Mouse (Mus musculus): ENCODE results near the gene Prepl. TPM values are rescaled to one million over a fixed set of nuclear protein-coding genes. Genes with fewer than 3 reads are reported as not detected.

Gene Prepl
- total and polyA plus RNA-seq, 2 experiments from 2014 or later: 30.1 to 40.8 TPM

DNA sequence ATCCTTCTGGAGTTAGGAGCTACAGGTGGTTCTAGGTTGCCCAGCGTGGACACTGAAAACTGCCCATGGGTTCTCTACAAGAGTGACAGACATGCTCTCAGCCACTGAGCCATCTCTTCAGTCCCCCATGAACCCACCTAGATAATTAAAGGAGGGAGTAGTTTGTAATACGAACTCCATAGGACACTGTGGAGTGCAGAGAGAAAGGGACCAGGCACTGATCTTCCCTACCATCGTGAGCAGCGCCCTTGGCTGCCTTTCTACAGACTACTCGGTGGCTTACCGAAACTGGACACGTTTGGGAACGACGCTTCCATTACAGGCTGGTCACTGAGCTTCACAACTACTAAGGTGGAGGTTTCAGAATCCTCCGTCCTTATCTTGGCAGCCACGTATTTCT, 9.3 kb downstream of the Prepl start:
- Histone ChIP-seq H3K36me3 (replicated peaks; ENCODE audit: control insufficient read depth, insufficient read depth, low read length) (peaks cover 49% of the 10 kb centered on the region), H3K4me2 (ENCODE audit: low read depth, low read length) (no peak overlapping the region), H3K27ac (ENCODE audit: low read depth) (no peak overlapping the region), H3K4me3 (ENCODE audit: low read depth, low read length) (no peak overlapping the region), H3K27me3 (ENCODE audit: control insufficient read depth, insufficient read depth, low read length) (no peaks in the 10 kb centered on the region), H3K9me3 (replicated peaks; ENCODE audit: control insufficient read depth, low read length) (no peaks in the 10 kb centered on the region), H3K9ac (replicated peaks; ENCODE audit: low read depth, low read length) (no peak overlapping the region), H3K4me1 (ENCODE audit: control insufficient read depth, insufficient read depth) (peaks cover 13% of the 10 kb centered on the region)
- WGBS: 91% methylated on average over 11 of the region's 11 CpGs
- ATAC-seq (ENCODE audit: insufficient read depth, low read depth): no peak
- DNase-seq (ENCODE audit: low spot score): no peak
- TF ChIP-seq EP300 (IDR thresholded peaks at IDR 0.05; ENCODE audit: low read depth): no peak
- TF ChIP-seq CTCF (IDR thresholded peaks at IDR 0.05; ENCODE audit: low read depth): no peak

DNA sequence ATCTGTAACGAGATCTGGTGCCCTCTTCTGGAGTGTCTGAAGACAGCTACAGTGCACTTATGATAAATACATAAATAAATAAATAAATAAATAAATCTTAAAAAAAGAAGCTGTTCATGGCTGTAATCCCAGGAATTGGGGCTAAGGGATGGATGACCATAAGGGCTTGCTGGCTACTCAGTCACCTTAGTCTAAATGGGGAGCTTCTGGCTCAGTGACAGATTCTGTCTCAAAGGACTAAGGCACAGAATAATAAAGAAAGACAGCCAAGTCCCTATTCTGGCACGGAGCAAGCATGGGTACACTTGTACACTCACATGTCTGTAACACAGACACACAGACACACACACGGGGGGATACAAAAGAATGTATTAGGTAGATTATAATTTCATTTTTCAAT, 10.8 kb downstream of the Prepl start:
- Histone ChIP-seq H3K27ac (ENCODE audit: low read depth) (no peak overlapping the region), H3K36me3 (replicated peaks; ENCODE audit: control insufficient read depth, insufficient read depth, low read length) (peaks cover 58% of the 10 kb centered on the region), H3K27me3 (ENCODE audit: control insufficient read depth, insufficient read depth, low read length) (no peaks in the 10 kb centered on the region), H3K9me3 (replicated peaks; ENCODE audit: control insufficient read depth, low read length) (no peaks in the 10 kb centered on the region), H3K4me1 (ENCODE audit: control insufficient read depth, insufficient read depth) (peaks cover 4% of the 10 kb centered on the region; the same call in 1 of the 2 replicates), H3K4me3 (ENCODE audit: low read depth, low read length) (no peak overlapping the region), H3K9ac (replicated peaks; ENCODE audit: low read depth, low read length) (no peak overlapping the region), H3K4me2 (ENCODE audit: low read depth, low read length) (no peak overlapping the region)
- 90% methylated on average over 3 of the region's 3 CpGs for WGBS
- DNase-seq (ENCODE audit: low spot score): no peak
- ATAC-seq (ENCODE audit: insufficient read depth, low read depth): no peak
- no peak for TF ChIP-seq CTCF (IDR thresholded peaks at IDR 0.05; ENCODE audit: low read depth)
- no peak for TF ChIP-seq EP300 (IDR thresholded peaks at IDR 0.05; ENCODE audit: low read depth)

DNA sequence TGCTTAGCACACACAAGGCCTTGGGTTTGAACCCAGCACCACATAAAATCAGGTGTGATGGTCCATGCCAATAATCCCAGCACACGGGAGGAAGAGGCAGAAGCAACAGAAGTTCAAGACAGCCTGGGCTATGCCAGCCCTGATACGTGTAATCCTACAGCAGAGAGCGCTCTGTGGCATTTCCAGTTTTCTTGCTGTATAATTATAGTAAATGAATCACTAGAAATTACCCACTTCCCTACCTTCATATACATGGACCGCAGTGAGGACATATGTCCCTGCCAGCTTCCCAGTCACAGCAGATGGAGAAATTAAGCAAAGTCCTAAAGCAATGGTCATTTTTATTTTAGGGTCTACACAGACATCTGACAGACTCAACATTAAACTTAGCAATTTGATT, 16.0 kb downstream of the Prepl start:
- no peaks in the 10 kb centered on the region for H3K9me3 ChIP-seq (replicated peaks; ENCODE audit: control insufficient read depth, low read length)
- no peak overlapping the region for H3K27ac ChIP-seq (ENCODE audit: low read depth)
- ATAC-seq (ENCODE audit: insufficient read depth, low read depth) (no peak), DNase-seq (ENCODE audit: low spot score) (no peak)
- no peak overlapping the region for H3K9ac ChIP-seq (replicated peaks; ENCODE audit: low read depth, low read length)
- peaks cover 72% of the 10 kb centered on the region for H3K36me3 ChIP-seq (replicated peaks; ENCODE audit: control insufficient read depth, insufficient read depth, low read length)
- TF ChIP-seq CTCF (IDR thresholded peaks at IDR 0.05; ENCODE audit: low read depth): no peak
- no peak for TF ChIP-seq EP300 (IDR thresholded peaks at IDR 0.05; ENCODE audit: low read depth)
- no peak overlapping the region for H3K4me3 ChIP-seq (ENCODE audit: low read depth, low read length)
- H3K4me2 ChIP-seq (ENCODE audit: low read depth, low read length): no peak overlapping the region
- no peaks in the 10 kb centered on the region for H3K27me3 ChIP-seq (ENCODE audit: control insufficient read depth, insufficient read depth, low read length)
- 0 out of 2 replicates have a peak, but pooled peaks cover 3% of the 10 kb centered on the region for H3K4me1 ChIP-seq (ENCODE audit: control insufficient read depth, insufficient read depth)
- WGBS: 93% methylated on average over 4 of the region's 4 CpGs

DNA sequence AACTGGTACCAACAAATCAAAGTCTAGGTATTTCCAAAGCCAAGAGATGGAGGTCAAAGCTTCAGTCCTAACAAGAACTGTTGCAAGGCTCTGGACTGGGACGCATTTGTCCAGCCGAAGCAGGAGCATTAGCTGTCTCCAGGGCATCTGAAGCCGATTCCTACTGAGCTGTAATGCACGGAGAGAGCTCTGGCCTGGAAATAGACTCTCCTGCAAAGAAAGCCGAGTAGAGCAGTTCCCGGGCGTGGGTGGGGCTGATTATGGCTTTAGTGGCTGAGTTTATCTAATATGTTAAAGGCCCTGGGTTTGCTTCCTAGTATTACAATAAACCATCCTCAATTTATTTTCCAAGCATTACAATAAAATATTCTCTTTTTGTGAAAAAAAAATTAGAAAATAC, 16.8 kb downstream of the Prepl start:
- no peak overlapping the region for H3K27ac ChIP-seq (ENCODE audit: low read depth)
- DNase-seq (ENCODE audit: low spot score): no peak
- ATAC-seq (ENCODE audit: insufficient read depth, low read depth): no peak
- H3K27me3 ChIP-seq (ENCODE audit: control insufficient read depth, insufficient read depth, low read length): no peaks in the 10 kb centered on the region
- peaks cover 73% of the 10 kb centered on the region for H3K36me3 ChIP-seq (replicated peaks; ENCODE audit: control insufficient read depth, insufficient read depth, low read length)
- no peak overlapping the region for H3K4me3 ChIP-seq (ENCODE audit: low read depth, low read length)
- H3K4me1 ChIP-seq (ENCODE audit: control insufficient read depth, insufficient read depth): 0 out of 2 replicates have a peak, but pooled peaks cover 3% of the 10 kb centered on the region
- 54% methylated on average over 7 of the region's 7 CpGs for WGBS
- no peaks in the 10 kb centered on the region for H3K9me3 ChIP-seq (replicated peaks; ENCODE audit: control insufficient read depth, low read length)
- TF ChIP-seq CTCF (IDR thresholded peaks at IDR 0.05; ENCODE audit: low read depth) (no peak), EP300 (IDR thresholded peaks at IDR 0.05; ENCODE audit: low read depth) (no peak)
- no peak overlapping the region for H3K4me2 ChIP-seq (ENCODE audit: low read depth, low read length)
- no peak overlapping the region for H3K9ac ChIP-seq (replicated peaks; ENCODE audit: low read depth, low read length)

DNA sequence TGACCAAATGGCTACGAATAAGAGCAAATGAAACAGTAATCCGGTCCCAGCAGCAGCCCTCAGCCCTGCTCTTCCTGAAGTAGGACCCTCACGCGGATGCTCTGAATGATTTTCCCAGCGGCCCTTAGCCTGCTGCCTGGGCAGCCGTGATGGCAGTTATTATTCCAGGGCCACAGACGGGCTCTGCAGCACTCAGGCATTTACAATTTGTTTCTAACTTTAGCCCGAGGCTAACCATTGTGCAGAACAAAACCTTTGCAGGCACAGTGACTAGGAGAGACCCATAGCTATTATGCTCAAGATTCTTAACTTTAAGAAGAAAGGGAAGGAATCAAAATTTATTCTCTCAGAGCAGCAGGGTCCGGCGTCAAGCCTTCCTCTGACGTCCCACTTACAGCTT, 17.7 kb downstream of the Prepl start:
- H3K4me1 ChIP-seq (ENCODE audit: control insufficient read depth, insufficient read depth): 0 out of 2 replicates have a peak, but pooled peaks cover 3% of the 10 kb centered on the region
- H3K27ac ChIP-seq (ENCODE audit: low read depth): no peak overlapping the region
- H3K9me3 ChIP-seq (replicated peaks; ENCODE audit: control insufficient read depth, low read length): no peaks in the 10 kb centered on the region
- TF ChIP-seq CTCF (IDR thresholded peaks at IDR 0.05; ENCODE audit: low read depth): no peak
- no peak for TF ChIP-seq EP300 (IDR thresholded peaks at IDR 0.05; ENCODE audit: low read depth)
- 52% methylated on average over 11 of the region's 11 CpGs for WGBS
- no peak overlapping the region for H3K4me3 ChIP-seq (ENCODE audit: low read depth, low read length)
- H3K4me2 ChIP-seq (ENCODE audit: low read depth, low read length): no peak overlapping the region
- ATAC-seq (ENCODE audit: insufficient read depth, low read depth): no peak
- no peak for DNase-seq (ENCODE audit: low spot score)
- no peaks in the 10 kb centered on the region for H3K27me3 ChIP-seq (ENCODE audit: control insufficient read depth, insufficient read depth, low read length)
- no peak overlapping the region for H3K9ac ChIP-seq (replicated peaks; ENCODE audit: low read depth, low read length)
- peaks cover 68% of the 10 kb centered on the region for H3K36me3 ChIP-seq (replicated peaks; ENCODE audit: control insufficient read depth, insufficient read depth, low read length)

DNA sequence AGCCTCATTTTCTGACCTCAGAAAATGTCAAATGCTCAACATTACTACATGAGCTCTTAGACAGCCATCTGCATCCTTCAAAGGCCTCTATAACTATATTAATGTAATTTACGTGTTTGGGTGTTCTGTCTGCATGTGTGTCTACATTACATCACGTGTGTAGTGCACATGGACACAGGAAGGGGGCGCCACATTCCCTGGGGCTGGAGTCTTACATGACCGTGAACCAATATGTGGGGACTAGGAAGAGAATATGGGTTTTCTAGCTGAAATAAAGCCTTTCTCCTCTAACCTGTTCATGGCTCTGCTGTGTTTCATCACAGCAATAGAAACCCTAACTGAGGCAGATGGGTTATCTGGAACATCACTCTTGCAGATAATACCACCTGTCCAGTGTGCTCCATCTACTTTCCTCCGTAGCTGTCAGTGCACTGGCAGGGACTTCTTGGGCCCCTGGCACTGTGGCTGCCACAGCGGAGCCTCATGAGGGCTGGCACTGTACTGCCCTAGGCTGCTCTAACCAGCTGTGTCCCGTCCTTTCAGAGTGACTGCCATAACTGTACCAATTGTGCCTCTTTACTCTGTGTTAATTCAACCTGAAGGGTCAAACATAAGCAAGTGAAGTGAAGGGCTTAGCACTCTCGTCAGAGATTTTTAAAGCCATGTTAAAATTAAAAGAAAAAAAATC, 18.8 kb downstream of the Prepl start:
- H3K9ac ChIP-seq (replicated peaks; ENCODE audit: low read depth, low read length): no peak overlapping the region
- no peak overlapping the region for H3K4me3 ChIP-seq (ENCODE audit: low read depth, low read length)
- peaks cover 67% of the 10 kb centered on the region for H3K36me3 ChIP-seq (replicated peaks; ENCODE audit: control insufficient read depth, insufficient read depth, low read length)
- H3K9me3 ChIP-seq (replicated peaks; ENCODE audit: control insufficient read depth, low read length): no peaks in the 10 kb centered on the region
- 0 out of 2 replicates have a peak, but pooled peaks cover 3% of the 10 kb centered on the region for H3K4me1 ChIP-seq (ENCODE audit: control insufficient read depth, insufficient read depth)
- WGBS: 90% methylated on average over 8 of the region's 8 CpGs
- TF ChIP-seq EP300 (IDR thresholded peaks at IDR 0.05; ENCODE audit: low read depth) (no peak), CTCF (IDR thresholded peaks at IDR 0.05; ENCODE audit: low read depth) (no peak)
- no peak overlapping the region for H3K27ac ChIP-seq (ENCODE audit: low read depth)
- ATAC-seq (ENCODE audit: insufficient read depth, low read depth) (no peak), DNase-seq (ENCODE audit: low spot score) (no peak)
- H3K27me3 ChIP-seq (ENCODE audit: control insufficient read depth, insufficient read depth, low read length): no peaks in the 10 kb centered on the region
- no peak overlapping the region for H3K4me2 ChIP-seq (ENCODE audit: low read depth, low read length)
